Mouse (Mus musculus): ENCODE data around the gene Terb1. TPM values are rescaled to one million over a fixed set of nuclear protein-coding genes. Genes with fewer than 3 reads are reported as not detected.

The Terb1 gene
- polyA plus RNA-seq, 1 experiment from 2014 or later: 0.16 TPM

DNA sequence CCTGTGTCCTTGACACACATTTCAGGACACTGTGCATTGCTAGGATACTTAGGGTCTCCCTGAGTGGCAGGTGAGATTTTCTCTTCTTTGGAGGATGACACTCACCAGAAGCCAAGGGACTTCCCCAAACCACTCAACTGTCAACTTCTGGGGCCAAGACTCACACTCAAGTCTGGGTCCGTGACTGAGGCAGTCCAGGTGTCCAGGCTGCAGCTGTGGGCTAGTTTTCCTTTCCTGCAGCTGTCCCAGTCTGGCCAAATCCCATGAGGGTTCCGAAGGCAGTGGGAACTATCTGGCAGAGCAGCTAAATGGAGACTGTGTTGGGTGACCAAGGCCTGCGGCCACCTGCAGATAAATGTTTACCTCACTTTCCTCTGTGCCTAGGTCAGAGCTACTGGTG, 97.7 kb downstream of the Terb1 start:
- Histone ChIP-seq H3K27me3 (replicated peaks; ENCODE audit: control insufficient read depth, insufficient read depth, low read length) (no peaks in the 10 kb centered on the region), H3K27ac (ENCODE audit: low read depth, low read length) (no peak overlapping the region), H3K9me3 (ENCODE audit: control insufficient read depth) (no peaks in the 10 kb centered on the region), H3K36me3 (ENCODE audit: control insufficient read depth, insufficient read depth) (0 out of 2 replicates have a peak, but pooled peaks cover under 1% of the 10 kb centered on the region), H3K4me1 (replicated peaks; ENCODE audit: control insufficient read depth, insufficient read depth, low read length) (no peaks in the 10 kb centered on the region), H3K4me3 (ENCODE audit: low read depth, low read length) (no peak overlapping the region), H3K4me2 (replicated peaks; ENCODE audit: low read depth) (no peak overlapping the region), H3K9ac (ENCODE audit: low read depth, low read length) (no peak overlapping the region)
- no peak for ATAC-seq
- WGBS: 72% methylated on average over 3 of the region's 3 CpGs
- TF ChIP-seq CTCF (IDR thresholded peaks at IDR 0.05; ENCODE audit: low read depth): no peak

DNA sequence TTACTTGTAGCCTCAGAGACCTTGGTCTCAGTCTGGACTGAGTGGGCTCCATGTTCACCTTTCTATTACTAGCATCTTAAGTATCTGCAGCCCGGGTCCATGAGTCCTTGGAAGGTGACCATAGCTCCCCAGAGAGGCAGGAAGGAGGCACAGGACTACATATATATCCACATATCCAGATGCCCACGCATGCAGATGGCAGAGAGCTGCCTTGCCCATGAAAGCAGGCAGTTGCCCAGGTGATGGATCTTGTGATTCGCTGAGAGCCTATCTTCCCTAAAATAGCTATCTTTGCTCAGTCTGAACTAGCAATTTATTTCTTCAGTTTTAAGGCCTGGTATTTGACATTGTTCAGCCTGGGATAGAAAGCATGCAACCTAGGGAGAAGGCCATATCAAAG, 98.2 kb downstream of the Terb1 start:
- no peak for TF ChIP-seq CTCF (IDR thresholded peaks at IDR 0.05; ENCODE audit: low read depth)
- Histone ChIP-seq H3K36me3 (ENCODE audit: control insufficient read depth, insufficient read depth) (no peaks in the 10 kb centered on the region), H3K4me3 (ENCODE audit: low read depth, low read length) (no peak overlapping the region), H3K9me3 (ENCODE audit: control insufficient read depth) (no peaks in the 10 kb centered on the region), H3K4me2 (replicated peaks; ENCODE audit: low read depth) (no peak overlapping the region), H3K27me3 (replicated peaks; ENCODE audit: control insufficient read depth, insufficient read depth, low read length) (no peaks in the 10 kb centered on the region), H3K27ac (ENCODE audit: low read depth, low read length) (no peak overlapping the region), H3K4me1 (replicated peaks; ENCODE audit: control insufficient read depth, insufficient read depth, low read length) (no peaks in the 10 kb centered on the region), H3K9ac (ENCODE audit: low read depth, low read length) (no peak overlapping the region)
- WGBS: 85% methylated on average over 3 of the region's 3 CpGs
- ATAC-seq: no peak

DNA sequence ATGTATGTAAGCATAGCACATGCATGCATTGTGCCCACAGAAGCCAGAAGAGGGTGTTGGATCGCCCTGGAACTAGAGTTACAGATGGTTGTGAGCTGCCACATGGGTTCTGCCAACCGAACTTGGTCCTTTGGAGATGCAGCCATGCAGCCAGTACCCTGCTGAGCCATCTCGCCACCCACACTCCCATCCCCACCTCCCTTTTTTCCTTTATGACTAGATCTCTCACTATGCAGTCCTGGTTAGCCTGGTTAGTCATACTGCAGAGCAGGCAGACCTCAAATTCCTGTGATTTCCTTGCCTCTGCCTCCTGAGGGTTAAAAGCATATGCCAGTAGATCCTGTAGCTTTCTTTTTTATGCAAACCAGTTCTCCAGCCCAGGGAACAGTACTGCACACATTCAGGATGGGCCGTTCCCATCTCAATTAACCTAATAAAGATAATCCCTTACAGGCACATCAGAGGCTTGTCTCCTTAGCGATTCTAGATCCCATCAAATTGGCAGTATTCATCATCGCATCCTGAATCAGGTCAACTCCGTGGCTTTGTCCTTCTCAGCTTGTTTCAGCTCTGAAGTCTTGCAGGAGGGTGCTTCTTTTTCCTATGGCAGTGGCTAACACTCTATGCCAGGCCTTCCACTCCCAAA, 99.0 kb downstream of the Terb1 start:
- no peaks in the 10 kb centered on the region for H3K9me3 ChIP-seq (ENCODE audit: control insufficient read depth)
- no peak overlapping the region for H3K4me3 ChIP-seq (ENCODE audit: low read depth, low read length)
- no peak for TF ChIP-seq CTCF (IDR thresholded peaks at IDR 0.05; ENCODE audit: low read depth)
- WGBS: 70% methylated on average over 7 of the region's 7 CpGs
- H3K4me2 ChIP-seq (replicated peaks; ENCODE audit: low read depth): no peak overlapping the region
- H3K27ac ChIP-seq (ENCODE audit: low read depth, low read length): no peak overlapping the region
- ATAC-seq: no peak
- H3K36me3 ChIP-seq (ENCODE audit: control insufficient read depth, insufficient read depth): no peaks in the 10 kb centered on the region
- no peaks in the 10 kb centered on the region for H3K4me1 ChIP-seq (replicated peaks; ENCODE audit: control insufficient read depth, insufficient read depth, low read length)
- H3K9ac ChIP-seq (ENCODE audit: low read depth, low read length): no peak overlapping the region
- no peaks in the 10 kb centered on the region for H3K27me3 ChIP-seq (replicated peaks; ENCODE audit: control insufficient read depth, insufficient read depth, low read length)

DNA sequence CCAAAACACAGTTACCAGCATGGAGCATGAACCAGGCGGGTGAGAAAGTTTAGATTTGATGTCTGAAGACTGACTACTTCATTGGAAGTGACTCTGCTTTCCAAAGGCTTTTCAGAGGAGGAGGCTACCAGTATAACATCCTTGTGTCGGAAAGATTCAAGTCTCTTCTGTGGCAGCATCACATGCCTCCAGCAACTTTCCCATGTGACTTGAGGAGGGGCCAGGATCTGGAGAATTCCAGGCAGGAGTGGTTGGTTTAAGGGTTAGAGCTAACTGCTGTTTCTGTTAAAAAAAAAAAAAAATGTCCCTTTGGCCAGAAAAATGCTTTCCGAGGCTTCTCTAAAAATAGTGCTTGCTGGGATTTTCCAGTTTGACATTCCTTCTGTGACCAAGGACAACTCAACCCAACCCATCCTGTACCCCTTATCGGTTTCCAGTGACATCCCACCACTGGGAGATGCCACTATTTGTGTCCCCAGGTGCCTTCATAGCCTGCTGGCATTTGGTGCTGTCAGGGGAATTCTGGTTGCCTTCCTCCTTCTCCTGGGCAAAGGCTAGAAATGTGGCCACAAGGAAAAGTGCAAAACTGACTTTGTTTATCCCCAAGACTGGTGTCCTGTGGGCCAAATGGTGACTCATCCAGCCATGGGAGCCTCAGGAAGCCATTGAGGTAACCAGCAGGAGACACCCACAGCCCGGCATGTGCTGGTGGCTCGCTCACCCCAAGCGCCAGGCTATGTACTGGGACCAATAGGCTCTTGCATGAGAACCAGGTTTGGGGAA, 101.2 kb downstream of the Terb1 start:
- H3K9me3 ChIP-seq (ENCODE audit: control insufficient read depth): no peaks in the 10 kb centered on the region
- H3K36me3 ChIP-seq (ENCODE audit: control insufficient read depth, insufficient read depth): no peaks in the 10 kb centered on the region
- H3K4me3 ChIP-seq (ENCODE audit: low read depth, low read length): no peak overlapping the region
- no peak overlapping the region for H3K9ac ChIP-seq (ENCODE audit: low read depth, low read length)
- WGBS: 79% methylated on average over 7 of the region's 7 CpGs
- H3K4me1 ChIP-seq (replicated peaks; ENCODE audit: control insufficient read depth, insufficient read depth, low read length): no peaks in the 10 kb centered on the region
- H3K27me3 ChIP-seq (replicated peaks; ENCODE audit: control insufficient read depth, insufficient read depth, low read length): no peaks in the 10 kb centered on the region
- no peak for TF ChIP-seq CTCF (IDR thresholded peaks at IDR 0.05; ENCODE audit: low read depth)
- H3K4me2 ChIP-seq (replicated peaks; ENCODE audit: low read depth): no peak overlapping the region
- no peak for ATAC-seq
- H3K27ac ChIP-seq (ENCODE audit: low read depth, low read length): no peak overlapping the region

GRCm38 (mm10) chr8:104406340-104407128, 103.2 kb downstream of the Terb1 start:
- Histone ChIP-seq H3K27me3 (replicated peaks; ENCODE audit: control insufficient read depth, insufficient read depth, low read length) (no peaks in the 10 kb centered on the region), H3K36me3 (ENCODE audit: control insufficient read depth, insufficient read depth) (no peaks in the 10 kb centered on the region), H3K4me2 (replicated peaks; ENCODE audit: low read depth) (no peak overlapping the region), H3K27ac (ENCODE audit: low read depth, low read length) (no peak overlapping the region), H3K9me3 (ENCODE audit: control insufficient read depth) (no peaks in the 10 kb centered on the region), H3K4me1 (replicated peaks; ENCODE audit: control insufficient read depth, insufficient read depth, low read length) (no peaks in the 10 kb centered on the region), H3K9ac (ENCODE audit: low read depth, low read length) (no peak overlapping the region), H3K4me3 (ENCODE audit: low read depth, low read length) (no peak overlapping the region)
- ATAC-seq: no peak
- 69% methylated on average over 6 of the region's 6 CpGs for WGBS
- no peak for TF ChIP-seq CTCF (IDR thresholded peaks at IDR 0.05; ENCODE audit: low read depth)
